Mouse (Mus musculus) adrenal gland, adult 2 months (tissue): ENCODE data around the gene Pdss2. TPM values are rescaled to one million over a fixed set of nuclear protein-coding genes. Genes with fewer than 3 reads are reported as not detected.

Experiments used
- DNase-seq: peaks from one replicate; pipeline ENCODE4 v3.0.0; 2021
- polyA plus RNA-seq: library from polyadenylated mRNA; depleted of rRNA; stranded (reverse); fragments of >200 nt; gene quantifications from 2 replicates; pipeline ENCODE4 v1.2.3, GENCODE M21; 2012
- total RNA-seq, 2 experiments: library from RNA; stranded (reverse); gene quantifications; 2 replicates each; pipeline ENCODE4 v1.2.3; 2021

Gene Pdss2
- total and polyA plus RNA-seq, 3 experiments = 18.9 to 26.7 (median 19.9) TPM

DNA sequence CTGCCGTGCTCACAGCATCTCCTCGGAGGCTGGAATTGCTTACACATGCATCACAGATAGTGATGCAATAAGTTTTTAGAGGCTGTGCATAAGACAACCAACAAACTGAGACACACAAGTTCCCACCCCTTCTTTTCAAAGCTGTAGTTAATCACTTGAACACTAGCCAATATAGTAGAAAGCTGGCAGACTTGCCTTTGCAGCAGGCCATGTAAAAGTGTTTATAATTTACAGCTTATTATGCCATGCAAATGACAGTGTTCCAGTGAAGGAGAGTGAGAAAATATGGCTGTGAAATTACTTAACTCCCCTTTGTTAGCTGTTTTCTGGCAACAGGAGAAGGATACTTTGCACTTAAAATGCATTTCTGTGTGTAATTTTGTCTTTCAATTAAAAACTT lies 90.9 kb downstream of the Pdss2 start:
- DNase-seq = no peak

DNA sequence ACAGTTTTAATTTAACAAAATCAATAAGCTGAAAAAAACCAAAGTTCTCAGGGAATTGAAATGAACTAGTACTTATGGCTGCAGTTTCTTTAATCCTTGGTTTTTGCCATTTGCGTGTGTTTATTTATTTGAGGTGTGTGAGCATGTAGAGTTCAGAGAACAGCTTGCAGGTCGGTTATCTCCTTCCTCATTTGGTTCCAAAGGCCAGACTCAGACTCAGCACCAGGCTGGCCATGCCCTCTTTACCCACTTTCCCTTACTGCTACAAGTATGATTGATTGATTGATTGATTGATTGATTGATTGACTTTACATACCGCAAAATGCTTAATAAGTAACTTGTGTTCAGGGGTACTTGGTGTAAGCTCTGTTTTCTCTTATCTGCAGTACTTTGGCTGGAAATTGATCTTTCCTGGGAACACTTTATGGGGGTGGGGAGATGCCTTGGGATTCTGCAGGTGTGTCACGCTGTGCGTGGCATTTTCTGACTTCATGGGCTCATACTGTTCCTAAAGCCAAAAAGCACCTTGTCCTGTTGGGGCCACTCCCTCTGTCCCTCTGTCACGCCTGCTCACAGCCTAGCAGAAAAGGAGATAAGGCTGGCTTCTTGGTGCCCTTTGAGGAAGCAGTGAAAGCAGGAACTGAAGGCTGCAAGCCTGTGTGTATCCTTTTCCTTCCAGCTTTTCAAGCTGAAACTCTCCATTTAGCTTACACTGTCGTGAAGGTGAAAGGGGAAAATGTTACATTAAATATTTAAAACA lies 91.6 kb downstream of the Pdss2 start:
- no peak for DNase-seq

DNA sequence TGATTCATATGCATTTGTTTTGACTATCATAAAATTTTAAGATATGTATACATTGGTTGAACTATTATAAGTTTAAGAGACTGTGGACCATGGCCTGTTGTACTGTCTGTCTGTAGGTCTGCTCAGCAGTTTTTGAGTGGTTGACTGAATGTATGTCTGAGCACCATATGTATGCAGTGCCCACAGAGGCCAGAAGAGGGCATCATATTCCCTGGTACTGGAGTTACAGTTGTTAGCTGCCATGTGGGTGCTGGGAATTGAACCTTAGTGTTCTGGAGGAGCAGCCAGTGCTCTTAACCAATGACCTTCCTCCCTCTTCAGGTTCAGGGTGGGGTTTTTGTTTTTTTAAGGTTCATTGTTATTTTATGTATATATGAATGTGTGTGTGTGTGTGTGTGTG lies 93.9 kb downstream of the Pdss2 start:
- no peak for DNase-seq

DNA sequence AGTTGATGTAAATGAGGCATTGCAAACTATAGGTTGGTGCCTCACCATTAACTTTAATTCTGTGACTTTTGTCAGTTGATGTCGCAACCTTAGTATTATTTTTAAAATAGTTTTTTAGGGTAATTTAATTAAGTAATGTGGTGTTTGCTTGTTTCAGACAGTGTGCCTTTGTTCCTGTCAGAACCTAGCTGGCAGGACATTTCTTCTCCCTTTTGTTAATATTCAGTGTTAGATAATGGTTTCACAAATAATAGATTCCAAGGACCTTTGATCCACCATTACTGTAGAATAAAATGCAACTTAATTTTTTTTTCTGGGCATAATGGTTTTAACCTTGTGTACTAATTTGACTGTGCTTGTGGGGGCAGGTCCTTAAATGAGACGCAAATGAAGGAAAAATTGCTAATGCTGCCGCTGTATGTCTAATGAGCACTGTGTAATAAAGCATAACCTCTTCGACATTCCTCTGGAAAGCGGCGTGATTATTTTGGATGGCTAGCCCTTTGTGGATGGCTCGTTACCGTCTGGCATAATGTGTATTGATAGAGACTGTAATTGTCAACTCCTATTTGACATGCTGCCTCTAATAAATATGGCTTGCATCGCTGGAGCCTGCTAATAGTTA lies 96.2 kb downstream of the Pdss2 start:
- DNase-seq = no peak

DNA sequence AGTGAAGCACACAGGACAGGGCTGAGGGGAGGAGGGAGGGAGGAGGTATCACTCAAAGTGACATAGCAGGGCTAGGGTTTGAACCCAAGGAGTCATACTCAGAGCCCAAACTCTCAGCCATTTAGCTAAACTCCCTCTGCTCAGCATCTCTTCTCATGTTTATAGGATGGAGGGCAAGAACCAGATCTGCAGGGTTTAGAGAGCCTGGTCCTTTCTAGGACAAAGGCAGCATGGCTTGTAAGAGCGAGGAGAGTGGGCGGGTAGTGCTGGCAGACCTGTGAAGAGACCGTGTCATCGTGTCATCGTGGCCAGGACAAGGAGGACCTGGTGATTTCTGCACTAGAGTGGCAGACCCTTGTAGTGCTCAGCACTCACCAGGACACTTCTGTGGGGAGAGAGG lies 99.7 kb downstream of the Pdss2 start:
- DNase-seq = no peak

DNA sequence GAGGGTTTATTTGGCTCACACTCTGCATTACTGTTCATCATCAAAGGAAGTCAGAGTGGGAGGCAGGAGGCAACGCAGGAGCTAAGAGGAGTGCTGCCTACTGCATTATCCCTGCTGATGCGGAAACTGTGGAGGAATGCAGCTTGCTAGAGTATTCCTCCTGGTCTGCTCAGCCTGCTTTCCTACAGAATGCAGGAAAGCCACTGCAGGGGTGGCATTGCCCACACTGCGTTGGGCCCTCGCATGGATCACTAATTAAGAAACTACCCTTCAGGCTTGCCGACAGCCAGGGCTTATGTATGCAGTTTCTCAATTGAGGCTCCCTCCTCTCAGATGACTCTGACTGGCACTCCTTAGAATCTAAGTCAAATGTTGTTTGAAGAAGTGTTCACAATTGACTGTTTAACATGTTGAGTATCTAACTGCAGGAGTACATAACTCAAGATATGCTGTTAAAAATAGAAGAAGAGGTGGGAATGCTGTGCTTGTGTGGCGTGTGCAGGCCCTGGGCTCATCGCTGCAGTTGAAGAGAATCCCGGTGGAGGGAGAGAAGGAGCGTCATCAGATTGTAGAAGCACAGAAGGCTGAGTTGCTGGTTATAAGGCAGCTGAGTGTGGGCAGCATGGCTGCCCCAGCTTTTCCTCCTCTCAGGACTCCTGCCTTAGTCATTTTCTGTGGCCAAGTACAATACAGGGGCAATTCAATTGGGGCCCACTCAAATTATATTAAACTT lies 101.3 kb downstream of the Pdss2 start:
- no peak for DNase-seq

DNA sequence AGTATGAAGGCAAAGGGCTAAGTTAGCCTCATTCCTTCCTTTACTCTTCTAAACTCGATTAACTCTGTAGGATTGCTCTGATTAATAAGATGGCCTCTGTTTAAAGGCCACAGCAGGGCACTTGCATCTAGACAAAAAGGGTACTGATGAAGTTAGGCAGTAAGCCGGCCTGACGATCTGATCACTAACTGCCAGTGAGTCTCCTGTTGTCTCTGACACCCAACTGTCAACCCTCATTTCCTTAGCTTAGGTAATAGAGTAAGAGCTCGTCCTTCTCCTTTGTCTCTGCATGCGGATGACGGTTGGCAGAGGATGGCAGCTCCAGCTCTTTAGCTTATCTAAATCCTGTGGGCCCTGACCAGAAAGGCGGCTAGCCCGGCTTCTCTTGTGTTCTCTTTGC lies 102.1 kb downstream of the Pdss2 start:
- DNase-seq = no peak

DNA sequence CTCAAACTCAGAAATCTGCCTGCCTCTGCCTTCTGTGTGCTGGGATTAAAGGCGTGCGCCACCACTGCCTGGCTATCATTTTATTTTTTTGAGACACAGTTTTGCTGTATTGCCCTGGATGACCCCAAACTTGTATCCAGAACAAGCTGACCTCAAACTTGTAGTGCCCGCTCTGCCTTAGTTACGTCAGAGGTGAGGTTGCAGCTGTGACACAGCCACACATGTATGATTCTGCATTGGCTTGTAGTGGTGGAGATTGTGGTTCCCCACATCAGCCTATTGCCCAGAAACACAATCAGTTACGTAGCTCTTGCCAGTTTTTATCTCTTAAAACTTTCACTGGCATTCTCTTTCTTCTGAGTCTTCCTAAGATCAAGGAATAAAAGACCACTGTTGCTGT lies 108.5 kb downstream of the Pdss2 start:
- DNase-seq = no peak

DNA sequence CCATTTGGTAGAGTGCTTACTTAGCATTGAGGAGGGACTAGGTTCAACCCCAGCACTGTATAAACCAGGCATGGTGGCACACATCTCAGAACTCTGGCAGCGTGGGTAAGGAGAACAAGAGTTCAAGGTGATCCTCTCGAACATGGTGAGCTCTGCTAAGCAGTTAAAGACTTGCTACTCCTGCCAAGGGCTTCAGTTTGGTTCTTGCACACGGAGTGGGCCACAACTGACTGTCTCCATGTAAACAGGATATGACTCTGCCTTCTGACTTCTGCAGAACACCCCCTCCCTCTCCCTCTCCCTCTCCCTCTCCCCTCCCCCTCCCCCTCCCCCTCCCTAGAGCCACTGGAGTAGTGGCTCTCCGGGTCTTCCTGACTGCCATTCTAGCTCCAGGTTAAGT lies 109.4 kb downstream of the Pdss2 start:
- no peak for DNase-seq

DNA sequence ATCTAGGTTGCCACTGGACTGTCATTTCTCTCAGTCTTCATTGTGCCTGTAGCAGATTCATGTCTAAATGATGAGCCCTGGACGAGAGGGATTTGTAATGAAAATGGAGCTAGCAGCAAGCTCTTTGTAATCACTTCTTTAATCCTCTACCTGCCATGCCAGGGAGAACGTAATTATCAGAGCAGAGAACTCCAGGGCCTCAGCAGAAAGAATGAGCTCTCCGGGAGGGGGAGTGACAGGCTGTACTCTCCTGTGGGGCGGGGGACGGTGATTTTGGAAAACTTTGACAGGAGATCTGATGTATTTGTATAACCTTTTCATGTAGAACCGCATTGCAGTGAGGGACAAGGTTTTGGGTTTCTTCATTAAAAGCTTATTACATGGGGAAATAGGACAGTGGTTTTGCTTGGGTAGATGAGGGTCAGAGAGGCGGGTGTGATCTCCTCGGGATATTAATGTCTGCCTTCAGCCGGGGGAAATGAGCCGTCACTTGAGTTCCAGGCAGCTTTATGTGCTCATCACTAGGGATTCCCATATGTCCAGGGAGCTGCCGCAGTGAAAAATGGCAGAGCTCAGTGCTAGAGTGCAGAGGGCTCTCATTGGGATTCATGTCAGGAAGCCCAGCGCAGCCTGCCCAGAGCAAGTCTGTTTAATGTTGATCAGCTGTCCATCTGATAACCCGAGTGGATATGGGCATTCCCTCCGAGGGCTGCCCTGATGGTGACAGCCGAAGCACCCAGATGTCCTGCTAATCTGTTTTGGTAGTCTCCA lies 110.8 kb downstream of the Pdss2 start:
- DNase-seq = no peak

DNA sequence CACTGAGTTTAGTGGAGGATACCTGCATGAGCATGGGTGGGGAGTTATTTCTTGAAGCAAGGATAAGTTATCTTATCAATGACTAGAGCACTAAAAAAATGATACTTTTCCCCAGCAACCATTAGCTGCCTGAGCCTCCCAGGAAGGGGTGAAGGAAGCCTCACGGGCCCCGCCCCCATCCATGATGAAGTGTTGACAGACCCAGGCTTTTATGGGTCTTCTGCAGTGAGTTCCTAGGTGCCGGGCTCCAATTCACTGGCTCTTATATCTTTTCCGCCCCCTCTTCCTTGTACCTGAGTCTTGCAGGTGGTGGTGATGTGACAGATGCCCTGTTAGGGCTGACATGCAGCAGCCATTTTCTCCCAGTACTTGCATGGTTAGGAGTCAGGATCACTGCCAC lies 114.6 kb downstream of the Pdss2 start:
- DNase-seq = no peak

DNA sequence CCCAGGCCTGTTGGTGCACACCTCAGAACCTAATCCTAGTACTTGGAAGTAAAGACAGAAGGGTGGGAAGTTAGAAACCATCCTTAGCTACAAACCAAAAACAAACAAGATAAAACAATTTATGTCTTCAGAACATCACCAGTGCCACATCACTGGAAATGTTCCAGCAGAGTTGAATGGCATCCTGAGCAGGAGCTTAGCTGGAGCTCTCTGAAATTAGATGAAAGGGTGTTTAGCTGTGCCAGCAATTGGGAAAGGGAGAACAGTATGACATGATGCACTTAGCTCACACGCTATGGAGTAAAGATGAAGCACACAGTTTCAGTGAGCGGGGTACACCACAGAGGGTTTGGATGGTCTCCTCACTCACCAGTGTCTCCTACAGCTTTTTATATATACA lies 115.8 kb downstream of the Pdss2 start:
- no peak for DNase-seq

DNA sequence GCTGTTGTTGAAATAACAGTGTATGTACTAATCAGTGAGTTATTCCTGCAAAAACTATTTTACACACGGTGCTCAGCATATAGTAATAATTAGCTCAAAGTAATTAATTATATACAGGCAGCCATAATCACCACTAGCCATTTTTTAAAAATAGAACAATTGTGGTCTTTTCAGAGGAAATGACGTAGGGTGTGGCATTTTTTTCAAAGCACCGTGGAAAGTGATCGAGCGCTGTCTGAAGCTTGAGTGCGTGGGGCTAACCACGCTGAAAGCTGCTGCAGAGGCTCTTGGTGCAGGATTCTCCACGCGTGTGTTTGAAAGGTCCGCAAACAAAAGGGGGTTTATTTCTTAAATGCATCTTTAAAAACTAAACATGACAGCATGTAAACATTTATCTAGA lies 118.5 kb downstream of the Pdss2 start:
- no peak for DNase-seq

DNA sequence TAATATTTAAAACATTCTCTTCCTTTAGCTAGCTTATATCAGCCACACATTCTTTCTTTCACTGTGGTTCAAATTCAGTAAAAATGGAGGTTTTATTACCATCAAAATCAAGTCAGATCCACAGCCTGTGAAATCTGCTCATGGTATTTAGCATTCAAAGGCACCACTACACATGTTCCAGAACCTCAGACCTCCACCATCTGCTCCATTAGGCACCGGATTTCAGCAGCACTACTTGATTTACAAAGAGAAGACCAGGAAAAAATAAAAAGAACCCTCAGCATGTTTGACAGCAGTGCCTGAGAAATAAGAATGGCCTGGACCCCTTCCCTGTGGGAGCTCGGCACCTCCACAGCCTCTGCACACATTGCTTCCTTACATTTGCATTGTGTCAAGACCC lies 128.4 kb downstream of the Pdss2 start:
- DNase-seq = no peak

DNA sequence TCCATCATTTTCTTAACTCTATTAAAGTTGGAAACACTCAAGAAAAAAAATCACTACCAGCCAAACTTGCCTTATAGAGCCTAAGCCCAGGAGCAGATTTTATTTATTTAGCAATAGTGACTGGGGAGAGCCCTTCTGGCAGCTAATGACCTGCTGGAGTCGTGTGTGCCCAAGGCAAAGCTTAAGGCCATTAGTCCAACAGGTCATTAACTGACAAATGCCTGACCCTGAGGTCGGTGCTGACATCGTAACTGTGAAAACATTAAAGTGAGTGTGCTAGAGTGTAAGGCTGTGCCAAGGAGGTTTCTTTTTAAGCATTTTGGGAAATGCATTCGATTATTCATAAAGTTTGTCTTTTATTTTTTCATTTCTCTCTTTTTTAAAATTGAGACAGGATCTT lies 136.6 kb downstream of the Pdss2 start:
- peak; percentile 17 for DNase-seq

DNA sequence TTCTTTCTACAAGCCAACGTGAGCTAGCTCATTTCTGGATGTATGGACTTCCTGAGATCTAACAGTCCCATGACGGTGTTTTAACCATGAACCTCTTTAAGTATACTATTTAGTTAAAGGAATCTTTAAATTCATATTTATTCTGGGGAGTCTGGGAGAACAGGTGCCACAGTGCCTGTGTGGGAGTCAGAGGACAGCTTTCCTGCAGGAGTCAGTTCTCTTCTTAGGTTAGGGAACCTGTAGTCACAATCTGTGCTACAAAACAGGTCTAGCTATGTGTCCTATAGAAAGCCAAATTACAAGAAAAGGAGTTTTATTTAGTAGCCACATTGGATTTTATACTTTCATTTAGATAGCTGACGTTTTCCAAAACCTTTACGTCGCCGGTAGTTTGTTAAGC lies 141.7 kb downstream of the Pdss2 start:
- DNase-seq = no peak

DNA sequence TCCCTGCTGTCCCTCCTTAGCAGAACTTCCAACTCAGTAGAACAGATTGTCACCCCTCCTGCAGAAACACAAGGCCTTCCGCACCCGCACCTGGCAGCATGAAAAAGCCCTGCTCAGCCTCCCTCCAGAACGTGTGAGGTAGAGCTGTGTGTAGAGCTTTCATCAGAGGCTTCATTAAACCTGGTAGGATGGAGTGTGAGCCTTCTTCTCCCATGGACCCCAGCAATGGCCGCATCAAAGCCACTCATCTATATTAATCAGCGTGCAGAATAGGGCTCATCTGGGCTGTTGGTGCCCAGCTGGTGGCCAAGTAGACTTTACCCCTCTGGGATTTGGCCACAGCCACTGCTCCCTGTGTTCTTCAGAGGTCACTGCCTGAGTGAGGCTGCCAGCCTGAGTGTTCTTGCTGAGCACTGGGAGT lies 142.2 kb downstream of the Pdss2 start:
- no peak for DNase-seq

DNA sequence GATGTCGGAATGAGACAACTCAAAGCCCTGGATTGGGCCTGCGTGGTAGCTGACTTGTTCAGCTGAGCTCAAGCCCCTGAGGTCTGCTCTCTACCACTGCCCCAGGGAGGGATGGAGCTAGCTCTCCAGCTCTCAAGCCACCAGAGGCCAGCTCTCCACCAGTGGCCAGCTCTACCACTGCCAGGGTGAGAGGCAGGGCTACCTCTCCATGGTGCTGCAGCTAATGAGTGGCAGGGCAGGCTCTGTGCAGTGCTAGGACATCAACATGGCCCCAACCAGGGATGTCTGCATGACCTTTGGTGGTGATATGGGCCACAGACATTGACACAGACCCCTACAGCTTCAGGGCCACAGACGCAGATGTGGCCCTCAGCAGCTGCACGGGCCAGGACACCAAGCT lies 144.6 kb downstream of the Pdss2 start:
- DNase-seq = no peak

DNA sequence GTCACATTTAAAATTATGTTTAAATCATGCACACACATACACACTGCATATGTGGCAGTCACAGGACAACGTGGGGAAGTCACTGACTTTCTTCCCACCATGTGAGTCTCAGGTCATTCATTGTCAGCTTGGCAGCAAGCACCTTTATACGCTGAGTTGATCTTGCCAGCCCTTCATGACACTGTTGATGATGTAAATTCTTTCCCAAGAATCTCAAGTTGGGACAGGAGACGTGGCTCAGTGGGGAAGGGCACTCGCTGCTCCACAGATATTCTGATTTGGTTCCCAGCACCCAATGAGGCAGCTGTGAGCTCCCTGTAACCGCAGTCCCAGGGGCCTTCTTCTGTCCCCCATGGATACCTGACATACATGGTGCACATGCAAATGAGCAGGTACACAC lies 147.3 kb downstream of the Pdss2 start:
- no peak for DNase-seq

DNA sequence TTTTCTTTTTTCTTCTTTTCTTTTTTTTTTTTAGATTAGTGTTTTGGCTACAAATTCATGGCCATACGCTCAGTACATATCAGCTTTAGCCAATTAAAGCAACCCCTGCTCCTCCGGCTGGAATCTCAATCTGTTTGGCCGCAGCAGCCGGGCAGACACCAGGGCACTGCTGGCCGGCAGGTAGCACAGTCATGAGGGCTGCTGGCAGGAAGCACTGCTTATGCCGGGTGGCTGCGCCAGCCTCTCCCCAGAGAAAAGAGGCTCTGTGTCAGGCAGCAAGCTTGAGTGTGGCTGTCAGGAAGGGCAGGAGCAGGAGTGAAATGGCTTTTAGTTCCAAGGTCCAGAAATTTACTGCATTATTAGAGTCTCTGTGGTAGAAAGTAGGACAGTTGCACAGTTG lies 151.0 kb downstream of the Pdss2 start:
- DNase-seq = peak; percentile 14

DNA sequence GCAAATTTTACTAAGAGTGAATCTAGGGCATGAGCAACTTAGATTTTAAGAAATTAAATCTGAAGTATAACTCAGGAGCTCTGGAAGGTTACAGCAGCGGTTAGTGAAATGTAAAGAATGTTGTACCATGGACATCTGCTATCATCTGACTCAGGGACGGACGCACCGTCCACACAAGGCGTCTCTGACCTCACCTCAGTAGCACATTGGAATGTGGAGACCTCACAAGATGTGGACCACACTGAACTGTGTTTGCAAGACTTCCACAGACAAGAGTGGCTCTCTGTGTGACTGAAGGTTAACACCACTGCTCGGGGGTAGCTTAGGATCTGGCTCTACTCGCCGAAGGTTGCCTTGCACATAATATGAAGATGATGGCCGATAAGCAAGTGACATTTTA lies 151.7 kb downstream of the Pdss2 start:
- DNase-seq = no peak

DNA sequence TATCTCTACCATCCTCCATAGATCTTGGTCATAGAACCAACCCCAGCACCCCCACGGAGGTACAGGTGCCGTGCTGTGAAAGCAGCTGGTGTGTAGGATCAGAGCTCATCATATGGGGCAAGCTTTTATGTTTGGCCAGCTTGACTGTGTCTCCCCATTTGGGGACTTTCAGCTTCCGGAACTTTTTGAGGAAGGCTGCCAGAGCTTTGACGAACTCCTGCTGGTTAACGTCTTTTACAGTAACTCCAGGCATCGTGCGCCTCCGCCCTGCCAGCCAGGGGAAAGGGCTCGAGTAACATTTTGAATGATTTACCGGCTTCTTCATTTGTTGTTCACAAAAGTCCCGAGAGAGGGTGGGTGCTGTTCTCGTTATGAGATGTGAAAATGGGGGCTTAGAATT lies 152.4 kb downstream of the Pdss2 start:
- no peak for DNase-seq

DNA sequence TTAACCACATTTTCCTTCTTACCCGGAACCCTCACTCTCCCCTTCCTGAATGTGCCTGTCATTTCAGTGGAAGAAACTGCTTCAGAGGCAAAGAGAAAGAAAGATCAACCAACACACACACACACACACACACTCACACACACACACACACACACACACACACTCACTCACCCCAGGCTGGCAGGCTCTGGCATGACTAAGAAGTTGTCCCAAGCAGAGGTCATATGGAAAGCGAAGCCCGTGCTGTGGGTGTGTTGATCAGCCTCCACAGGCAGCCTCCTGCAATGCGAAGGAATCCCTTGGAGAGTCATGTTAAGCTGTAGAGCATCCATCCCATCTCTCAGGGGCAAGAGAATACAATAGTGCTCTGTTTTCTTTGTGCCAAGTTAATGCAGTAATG lies 154.0 kb downstream of the Pdss2 start:
- peak; percentile 51 for DNase-seq
